Mouse (Mus musculus): Measurements from ENCODE around the gene Camk1d. TPM values are rescaled to one million over a fixed set of nuclear protein-coding genes. Genes with fewer than 3 reads are reported as not detected.

Camk1d gene
- polyA plus RNA-seq, 1 experiment from 2014 or later: 2.4 TPM

- Histone ChIP-seq H3K36me3 (ENCODE audit: control insufficient read depth, insufficient read depth, low read length) (no peaks in the 10 kb centered on the region), H3K4me3 (ENCODE audit: low read length) (no peak overlapping the region), H3K9ac (ENCODE audit: low read depth, low read length) (no peak overlapping the region), H3K27me3 (ENCODE audit: control insufficient read depth, insufficient read depth, low read length) (no peaks in the 10 kb centered on the region), H3K9me3 (ENCODE audit: control insufficient read depth, low read length) (no peaks in the 10 kb centered on the region), H3K27ac (ENCODE audit: low read depth, low read length) (no peak overlapping the region), H3K4me1 (ENCODE audit: control insufficient read depth, insufficient read depth, low read length) (peaks cover 11% of the 10 kb centered on the region), H3K4me2 (replicated peaks; ENCODE audit: low read depth, low read length) (no peak overlapping the region)
- 90% methylated on average over 8 of the region's 8 CpGs for WGBS
- ATAC-seq (ENCODE audit: low FRiP score, low TSS enrichment): no peak
Measured at GRCm38 (mm10) chr2:5618361-5618896, 95.9 kb downstream of the Camk1d start.

GRCm38 (mm10) chr2:5614896-5615295 lies 99.4 kb downstream of the Camk1d start:
- 76% methylated on average over 3 of the region's 3 CpGs for WGBS
- no peak overlapping the region for H3K4me2 ChIP-seq (replicated peaks; ENCODE audit: low read depth, low read length)
- peak overlapping the region; percentile 79; the same call in 1 of the 2 replicates for H3K27ac ChIP-seq (ENCODE audit: low read depth, low read length)
- H3K36me3 ChIP-seq (ENCODE audit: control insufficient read depth, insufficient read depth, low read length): no peaks in the 10 kb centered on the region
- no peaks in the 10 kb centered on the region for H3K9me3 ChIP-seq (ENCODE audit: control insufficient read depth, low read length)
- no peak overlapping the region for H3K9ac ChIP-seq (ENCODE audit: low read depth, low read length)
- H3K4me3 ChIP-seq (ENCODE audit: low read length): no peak overlapping the region
- ATAC-seq (ENCODE audit: low FRiP score, low TSS enrichment): no peak
- H3K4me1 ChIP-seq (ENCODE audit: control insufficient read depth, insufficient read depth, low read length): peaks cover 18% of the 10 kb centered on the region
- no peaks in the 10 kb centered on the region for H3K27me3 ChIP-seq (ENCODE audit: control insufficient read depth, insufficient read depth, low read length)

- Histone ChIP-seq H3K4me2 (replicated peaks; ENCODE audit: low read depth, low read length) (no peak overlapping the region), H3K9me3 (ENCODE audit: control insufficient read depth, low read length) (no peaks in the 10 kb centered on the region), H3K27me3 (ENCODE audit: control insufficient read depth, insufficient read depth, low read length) (no peaks in the 10 kb centered on the region), H3K36me3 (ENCODE audit: control insufficient read depth, insufficient read depth, low read length) (no peaks in the 10 kb centered on the region), H3K27ac (ENCODE audit: low read depth, low read length) (peak overlapping the region; percentile 79), H3K9ac (ENCODE audit: low read depth, low read length) (no peak overlapping the region), H3K4me3 (ENCODE audit: low read length) (no peak overlapping the region), H3K4me1 (ENCODE audit: control insufficient read depth, insufficient read depth, low read length) (peaks cover 18% of the 10 kb centered on the region)
- 56% methylated on average over 2 of the region's 2 CpGs for WGBS
- no peak; the same call in 1 of the 2 replicates for ATAC-seq (ENCODE audit: low FRiP score, low TSS enrichment)
Measured at GRCm38 (mm10) chr2:5614308-5614705, 100.0 kb downstream of the Camk1d start.

- Histone ChIP-seq H3K4me2 (replicated peaks; ENCODE audit: low read depth, low read length) (no peak overlapping the region), H3K4me3 (ENCODE audit: low read length) (no peak overlapping the region), H3K9me3 (ENCODE audit: control insufficient read depth, low read length) (no peaks in the 10 kb centered on the region), H3K36me3 (ENCODE audit: control insufficient read depth, insufficient read depth, low read length) (no peaks in the 10 kb centered on the region), H3K27me3 (ENCODE audit: control insufficient read depth, insufficient read depth, low read length) (no peaks in the 10 kb centered on the region), H3K4me1 (ENCODE audit: control insufficient read depth, insufficient read depth, low read length) (peaks cover 18% of the 10 kb centered on the region), H3K27ac (ENCODE audit: low read depth, low read length) (peak overlapping the region; percentile 79), H3K9ac (ENCODE audit: low read depth, low read length) (no peak overlapping the region)
- WGBS: 38% methylated on average over 12 of the region's 12 CpGs
- peak; percentile 88 for ATAC-seq (ENCODE audit: low FRiP score, low TSS enrichment)
Measured at GRCm38 (mm10) chr2:5613651-5614307, 100.5 kb downstream of the Camk1d start.

- no peak for ATAC-seq (ENCODE audit: low FRiP score, low TSS enrichment)
- WGBS: 75% methylated on average over 1 of the region's 1 CpGs
- Histone ChIP-seq H3K9ac (ENCODE audit: low read depth, low read length) (no peak overlapping the region), H3K9me3 (ENCODE audit: control insufficient read depth, low read length) (no peaks in the 10 kb centered on the region), H3K27me3 (ENCODE audit: control insufficient read depth, insufficient read depth, low read length) (no peaks in the 10 kb centered on the region), H3K4me1 (ENCODE audit: control insufficient read depth, insufficient read depth, low read length) (peaks cover 18% of the 10 kb centered on the region), H3K4me2 (replicated peaks; ENCODE audit: low read depth, low read length) (no peak overlapping the region), H3K4me3 (ENCODE audit: low read length) (no peak overlapping the region), H3K36me3 (ENCODE audit: control insufficient read depth, insufficient read depth, low read length) (no peaks in the 10 kb centered on the region), H3K27ac (ENCODE audit: low read depth, low read length) (no peak overlapping the region)
Measured at GRCm38 (mm10) chr2:5611601-5612000, 102.7 kb downstream of the Camk1d start.

GRCm38 (mm10) chr2:5610521-5610920 lies 103.8 kb downstream of the Camk1d start:
- Histone ChIP-seq H3K4me2 (replicated peaks; ENCODE audit: low read depth, low read length) (no peak overlapping the region), H3K36me3 (ENCODE audit: control insufficient read depth, insufficient read depth, low read length) (no peaks in the 10 kb centered on the region), H3K9me3 (ENCODE audit: control insufficient read depth, low read length) (no peaks in the 10 kb centered on the region), H3K27ac (ENCODE audit: low read depth, low read length) (no peak overlapping the region), H3K4me3 (ENCODE audit: low read length) (no peak overlapping the region), H3K4me1 (ENCODE audit: control insufficient read depth, insufficient read depth, low read length) (peaks cover 18% of the 10 kb centered on the region), H3K27me3 (ENCODE audit: control insufficient read depth, insufficient read depth, low read length) (no peaks in the 10 kb centered on the region), H3K9ac (ENCODE audit: low read depth, low read length) (no peak overlapping the region)
- ATAC-seq (ENCODE audit: low FRiP score, low TSS enrichment): no peak
- WGBS: 69% methylated on average over 4 of the region's 4 CpGs

GRCm38 (mm10) chr2:5607920-5608841 lies 106.1 kb downstream of the Camk1d start:
- no peaks in the 10 kb centered on the region for H3K36me3 ChIP-seq (ENCODE audit: control insufficient read depth, insufficient read depth, low read length)
- no peaks in the 10 kb centered on the region for H3K27me3 ChIP-seq (ENCODE audit: control insufficient read depth, insufficient read depth, low read length)
- no peak overlapping the region for H3K9ac ChIP-seq (ENCODE audit: low read depth, low read length)
- WGBS: 81% methylated on average over 11 of the region's 11 CpGs
- H3K4me2 ChIP-seq (replicated peaks; ENCODE audit: low read depth, low read length): no peak overlapping the region
- H3K9me3 ChIP-seq (ENCODE audit: control insufficient read depth, low read length): no peaks in the 10 kb centered on the region
- H3K4me1 ChIP-seq (ENCODE audit: control insufficient read depth, insufficient read depth, low read length): 0 out of 2 replicates have a peak, but pooled peaks cover 5% of the 10 kb centered on the region
- no peak overlapping the region for H3K27ac ChIP-seq (ENCODE audit: low read depth, low read length)
- no peak overlapping the region for H3K4me3 ChIP-seq (ENCODE audit: low read length)
- ATAC-seq (ENCODE audit: low FRiP score, low TSS enrichment): no peak

- Histone ChIP-seq H3K4me1 (ENCODE audit: control insufficient read depth, insufficient read depth, low read length) (no peaks in the 10 kb centered on the region), H3K27me3 (ENCODE audit: control insufficient read depth, insufficient read depth, low read length) (no peaks in the 10 kb centered on the region), H3K27ac (ENCODE audit: low read depth, low read length) (no peak overlapping the region), H3K4me2 (replicated peaks; ENCODE audit: low read depth, low read length) (no peak overlapping the region), H3K9me3 (ENCODE audit: control insufficient read depth, low read length) (no peaks in the 10 kb centered on the region), H3K9ac (ENCODE audit: low read depth, low read length) (no peak overlapping the region), H3K4me3 (ENCODE audit: low read length) (no peak overlapping the region), H3K36me3 (ENCODE audit: control insufficient read depth, insufficient read depth, low read length) (no peaks in the 10 kb centered on the region)
- ATAC-seq (ENCODE audit: low FRiP score, low TSS enrichment): no peak
- 91% methylated on average over 3 of the region's 3 CpGs for WGBS
Measured at GRCm38 (mm10) chr2:5605849-5606248, 108.5 kb downstream of the Camk1d start.

GRCm38 (mm10) chr2:5602044-5602443 lies 112.3 kb downstream of the Camk1d start:
- H3K27me3 ChIP-seq (ENCODE audit: control insufficient read depth, insufficient read depth, low read length): no peaks in the 10 kb centered on the region
- H3K9ac ChIP-seq (ENCODE audit: low read depth, low read length): no peak overlapping the region
- H3K4me2 ChIP-seq (replicated peaks; ENCODE audit: low read depth, low read length): no peak overlapping the region
- H3K36me3 ChIP-seq (ENCODE audit: control insufficient read depth, insufficient read depth, low read length): no peaks in the 10 kb centered on the region
- ATAC-seq (ENCODE audit: low FRiP score, low TSS enrichment): no peak
- 82% methylated on average over 1 of the region's 1 CpGs for WGBS
- H3K9me3 ChIP-seq (ENCODE audit: control insufficient read depth, low read length): no peaks in the 10 kb centered on the region
- 0 out of 2 replicates have a peak, but pooled peaks cover 3% of the 10 kb centered on the region for H3K4me1 ChIP-seq (ENCODE audit: control insufficient read depth, insufficient read depth, low read length)
- H3K4me3 ChIP-seq (ENCODE audit: low read length): no peak overlapping the region
- no peak overlapping the region for H3K27ac ChIP-seq (ENCODE audit: low read depth, low read length)

Data from kidney, embryonic 14.5 days (tissue).